Mouse (Mus musculus) liver, postnatal 0 days (tissue): ENCODE measurements around the gene Clmp. TPM values are rescaled to one million over a fixed set of nuclear protein-coding genes. Genes with fewer than 3 reads are reported as not detected.

Experiments
- ATAC-seq: fragments of 200-750 bp; cut with Nextera tagmentation; 2 replicates; pipeline ENCODE4 v1.8.0; 2017; ENCODE audit warnings: mild to moderate bottlenecking, moderate library complexity
- DNase-seq: peaks from one replicate; pipeline ENCODE4 v3.0.0-alpha.2; 2016
- H3K27ac ChIP-seq: fragments of 300-500 bp; sonication (generic); 2 replicates; pipeline ENCODE4 v1.5.1; 2014; ENCODE audit warnings: antibody characterized with exemption, moderate library complexity, mild to moderate bottlenecking, low read depth
- H3K27me3 ChIP-seq: fragments of 300-500 bp; sonication (generic); 2 replicates; pipeline ENCODE4 v1.6.1; 2014; ENCODE audit warnings: low read length, control low read depth, mixed read lengths; ENCODE audit not compliant: insufficient read depth
- H3K36me3 ChIP-seq: fragments of 300-500 bp; sonication (generic); replicated peaks from 2 replicates; pipeline ENCODE4 v1.6.1; 2014; ENCODE audit warnings: mild to moderate bottlenecking, control low read depth, low read length, moderate library complexity, mixed read lengths; ENCODE audit not compliant: insufficient read depth
- H3K4me1 ChIP-seq: fragments of 300-500 bp; sonication (generic); 2 replicates; pipeline ENCODE4 v1.6.1; 2014; ENCODE audit warnings: antibody characterized with exemption, mild to moderate bottlenecking, control low read depth; ENCODE audit not compliant: insufficient read depth
- H3K4me2 ChIP-seq: fragments of 300-500 bp; sonication (generic); 2 replicates; pipeline ENCODE4 v1.6.1; 2014; ENCODE audit warnings: low read depth, mild to moderate bottlenecking, low read length, moderate library complexity, mixed read lengths
- H3K4me3 ChIP-seq: fragments of 300-500 bp; sonication (generic); 2 replicates; pipeline ENCODE4 v1.5.1; 2014; ENCODE audit warnings: low read depth, low read length
- H3K9ac ChIP-seq: fragments of 300-500 bp; sonication (generic); replicated peaks from 2 replicates; pipeline ENCODE4 v1.6.1; 2014; ENCODE audit warnings: mild to moderate bottlenecking, moderate library complexity
- H3K9me3 ChIP-seq: fragments of 300-500 bp; sonication (generic); 2 replicates; pipeline ENCODE4 v1.6.1; 2016; ENCODE audit warnings: mild to moderate bottlenecking, control low read depth, low read length, mixed read lengths
- CTCF ChIP-seq: sonication (generic); IDR thresholded peaks from 2 replicates; pipeline ENCODE4 v1.5.1; 2016; ENCODE audit warnings: antibody characterized with exemption, low read depth
- EP300 ChIP-seq: IDR thresholded peaks from 2 replicates; pipeline ENCODE4 v1.6.1; 2016; ENCODE audit warnings: antibody characterized with exemption, low read depth, mild to moderate bottlenecking
- WGBS: fragments of 180-500 bp; shearing (Covaris S2); extraction: QIAGEN DNeasy Blood & Tissue Kit; methylation state at CpG from one replicate; pipeline ENCODE4 v1.1.7; 2014; ENCODE audit not compliant: insufficient replicate concordance; 5-methylcytosine and 5-hydroxymethylcytosine counted together
- polyA plus RNA-seq: library from polyadenylated mRNA; unstranded; fragments of >200 nt; fragmentation: Nextera tagmentation; extraction: Ambion mirVana; gene quantifications from 2 replicates; pipeline ENCODE4 v1.2.1, GENCODE M21; 2015

Gene Clmp
- polyA plus RNA-seq, 1 experiment from 2014 or later, result 1.8 TPM

GRCm38 (mm10) chr9:40687553-40687952 is 1.8 kb downstream of the Clmp start:
- DNase-seq, result no peak
- Histone ChIP-seq H3K9me3 (no peaks in the 10 kb centered on the region), H3K4me3 (no peak overlapping the region), H3K9ac (no peak overlapping the region), H3K27me3 (peaks cover 23% of the 10 kb centered on the region), H3K4me1 (no peaks in the 10 kb centered on the region; the same call in 1 of the 2 replicates), H3K27ac (no peak overlapping the region), H3K36me3 (no peaks in the 10 kb centered on the region), H3K4me2 (no peak overlapping the region)
- no peak for ATAC-seq
- WGBS, result 72% methylated on average over 3 of the region's 3 CpGs
- TF ChIP-seq EP300, result no peak
- no peak for TF ChIP-seq CTCF

GRCm38 (mm10) chr9:40690511-40690910 is 4.7 kb downstream of the Clmp start:
- H3K4me2 ChIP-seq, result no peak overlapping the region
- H3K9ac ChIP-seq, result no peak overlapping the region
- H3K9me3 ChIP-seq, result no peaks in the 10 kb centered on the region
- H3K4me3 ChIP-seq, result no peak overlapping the region
- ATAC-seq (no peak), DNase-seq (no peak)
- no peak overlapping the region for H3K27ac ChIP-seq
- no peaks in the 10 kb centered on the region for H3K36me3 ChIP-seq
- no peaks in the 10 kb centered on the region; the same call in 1 of the 2 replicates for H3K4me1 ChIP-seq
- WGBS, result 73% methylated on average over 7 of the region's 7 CpGs
- TF ChIP-seq CTCF (no peak), EP300 (no peak)
- H3K27me3 ChIP-seq, result peaks cover 18% of the 10 kb centered on the region

- TF ChIP-seq EP300 (no peak), CTCF (no peak)
- no peak overlapping the region for H3K4me3 ChIP-seq
- H3K9ac ChIP-seq, result no peak overlapping the region
- H3K27me3 ChIP-seq, result no peaks in the 10 kb centered on the region
- ATAC-seq (no peak), DNase-seq (no peak)
- H3K4me2 ChIP-seq, result no peak overlapping the region
- H3K9me3 ChIP-seq, result no peaks in the 10 kb centered on the region
- 56% methylated on average over 3 of the region's 3 CpGs for WGBS
- no peak overlapping the region for H3K27ac ChIP-seq
- H3K36me3 ChIP-seq, result no peaks in the 10 kb centered on the region
- H3K4me1 ChIP-seq, result no peaks in the 10 kb centered on the region
These were observed 7.3 kb downstream of the Clmp start for GRCm38 (mm10) chr9:40693026-40693425.

GRCm38 (mm10) chr9:40693768-40694167 is 8.0 kb downstream of the Clmp start:
- Histone ChIP-seq H3K4me1 (no peaks in the 10 kb centered on the region), H3K36me3 (no peaks in the 10 kb centered on the region), H3K27ac (no peak overlapping the region), H3K4me3 (no peak overlapping the region), H3K9ac (no peak overlapping the region), H3K4me2 (no peak overlapping the region), H3K9me3 (no peaks in the 10 kb centered on the region), H3K27me3 (no peaks in the 10 kb centered on the region)
- ATAC-seq (no peak), DNase-seq (peak; percentile 24)
- WGBS, result 66% methylated on average over 5 of the region's 5 CpGs
- TF ChIP-seq EP300 (no peak), CTCF (no peak)

- Histone ChIP-seq H3K27me3 (no peaks in the 10 kb centered on the region), H3K27ac (no peak overlapping the region), H3K4me3 (no peak overlapping the region), H3K36me3 (no peaks in the 10 kb centered on the region), H3K4me2 (no peak overlapping the region), H3K4me1 (no peaks in the 10 kb centered on the region), H3K9ac (no peak overlapping the region), H3K9me3 (no peaks in the 10 kb centered on the region)
- DNase-seq (no peak), ATAC-seq (no peak)
- no peak for TF ChIP-seq CTCF
- no peak for TF ChIP-seq EP300
- 86% methylated on average over 12 of the region's 12 CpGs for WGBS
These were observed 8.5 kb downstream of the Clmp start for GRCm38 (mm10) chr9:40694284-40694683.

GRCm38 (mm10) chr9:40696086-40696485 is 10.3 kb downstream of the Clmp start:
- WGBS, result 60% methylated on average over 4 of the region's 4 CpGs
- Histone ChIP-seq H3K4me3 (no peak overlapping the region), H3K36me3 (no peaks in the 10 kb centered on the region), H3K9ac (no peak overlapping the region), H3K27ac (no peak overlapping the region), H3K4me2 (no peak overlapping the region), H3K27me3 (no peaks in the 10 kb centered on the region), H3K9me3 (no peaks in the 10 kb centered on the region), H3K4me1 (no peaks in the 10 kb centered on the region)
- DNase-seq (no peak), ATAC-seq (no peak)
- TF ChIP-seq EP300 (no peak), CTCF (no peak)

GRCm38 (mm10) chr9:40699194-40699593 is 13.4 kb downstream of the Clmp start:
- TF ChIP-seq CTCF (no peak), EP300 (no peak)
- Histone ChIP-seq H3K9me3 (no peaks in the 10 kb centered on the region), H3K4me2 (no peak overlapping the region), H3K9ac (no peak overlapping the region), H3K4me3 (no peak overlapping the region), H3K36me3 (no peaks in the 10 kb centered on the region), H3K4me1 (no peaks in the 10 kb centered on the region), H3K27me3 (no peaks in the 10 kb centered on the region), H3K27ac (no peak overlapping the region)
- ATAC-seq (0 out of 2 replicates have a peak, but pooled peaks have one; percentile 38), DNase-seq (no peak)
- WGBS, result 57% methylated on average over 3 of the region's 3 CpGs
